Mouse (Mus musculus): ENCODE measurements around the gene Rbp1. TPM values are rescaled to one million over a fixed set of nuclear protein-coding genes. Genes with fewer than 3 reads are reported as not detected.
A peak's percentile ranks its signal among the peaks of the same experiment; 100 is the strongest.

Rbp1 gene
- polyA plus RNA-seq, 1 experiment: not detected

DNA sequence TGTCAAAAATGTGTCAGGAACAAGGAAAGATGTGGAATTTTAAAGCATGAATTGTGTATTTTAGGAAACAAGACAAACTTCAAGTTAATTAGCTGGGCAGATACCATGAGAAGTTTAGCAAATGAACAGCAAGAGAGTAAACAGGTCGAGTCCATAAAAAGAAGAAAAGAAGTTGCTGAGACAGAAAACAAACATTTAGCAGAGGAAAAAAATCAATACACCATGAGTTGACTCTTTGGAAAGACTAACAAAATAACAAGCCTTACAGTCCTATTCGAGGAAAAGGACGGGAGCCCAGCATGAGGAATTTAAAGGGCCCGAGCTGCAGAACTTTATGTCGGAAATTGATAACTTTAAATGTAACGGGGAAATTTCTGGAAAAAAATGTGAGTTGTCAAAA is 25.6 kb upstream of the Rbp1 start:
- WGBS: 86% methylated on average over 6 of the region's 6 CpGs
- Histone ChIP-seq H3K4me1 (ENCODE audit: control insufficient read depth, insufficient read depth, low read length) (peaks cover 5% of the 10 kb centered on the region), H3K27ac (ENCODE audit: insufficient read depth, low read depth, low read length) (no peak overlapping the region), H3K4me3 (ENCODE audit: insufficient read depth, low read depth, low read length) (no peak overlapping the region)
- TF ChIP-seq POLR2A (IDR thresholded peaks at IDR 0.05; ENCODE audit: insufficient read depth, low read depth, low read length) (no peak), CTCF (IDR thresholded peaks at IDR 0.05; ENCODE audit: insufficient read depth, low read depth, low read length) (no peak)

- WGBS: 88% methylated on average over 3 of the region's 3 CpGs
These were observed 24.9 kb upstream of the Rbp1 start for GRCm38 (mm10) chr9:98397866-98398265.

DNA sequence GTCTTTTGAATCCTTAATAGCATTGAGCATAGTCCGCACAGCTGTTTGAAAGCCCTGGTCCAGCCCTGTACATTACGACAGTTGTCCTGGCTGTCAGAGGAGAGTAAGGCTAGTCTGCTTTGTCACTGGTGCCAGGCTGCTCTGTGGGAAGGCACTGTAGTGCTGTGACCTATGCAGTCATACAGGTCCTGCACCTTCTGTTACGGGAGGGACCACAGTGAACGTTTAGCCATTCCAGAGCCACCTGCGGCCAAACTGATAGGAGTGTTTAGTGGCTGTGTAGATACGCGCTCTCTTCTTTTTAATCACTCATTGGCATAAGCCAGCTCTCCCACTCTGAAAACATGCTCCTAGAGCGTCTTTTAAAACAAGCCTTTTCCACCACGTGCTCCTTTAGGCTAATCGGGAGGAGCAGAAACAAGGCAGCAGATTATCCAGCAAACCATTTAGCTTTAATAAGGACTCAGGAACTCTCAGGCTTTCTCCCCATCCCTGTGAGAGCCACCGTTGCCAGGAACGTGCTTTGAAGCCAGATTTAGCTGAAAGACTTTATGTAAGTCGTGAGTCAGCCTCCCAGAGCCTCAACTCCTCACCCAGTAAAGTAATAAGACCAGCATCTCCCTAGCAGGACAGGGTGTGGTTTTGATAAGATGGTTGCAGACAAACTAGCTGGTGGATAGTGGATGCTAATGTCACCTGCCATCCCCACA is 22.4 kb upstream of the Rbp1 start:
- TF ChIP-seq CTCF (IDR thresholded peaks at IDR 0.05; ENCODE audit: insufficient read depth, low read depth, low read length) (no peak), POLR2A (IDR thresholded peaks at IDR 0.05; ENCODE audit: insufficient read depth, low read depth, low read length) (no peak)
- H3K27ac ChIP-seq (ENCODE audit: insufficient read depth, low read depth, low read length): no peak overlapping the region
- WGBS: 33% methylated on average over 13 of the region's 13 CpGs
- peaks cover 5% of the 10 kb centered on the region for H3K4me1 ChIP-seq (ENCODE audit: control insufficient read depth, insufficient read depth, low read length)
- no peak overlapping the region for H3K4me3 ChIP-seq (ENCODE audit: insufficient read depth, low read depth, low read length)

More at GRCm38 (mm10) chr9:98397866-98398265, 24.9 kb upstream of the Rbp1 start:
- Histone ChIP-seq H3K4me1 (ENCODE audit: control insufficient read depth, insufficient read depth, low read length) (peaks cover 5% of the 10 kb centered on the region), H3K27ac (ENCODE audit: insufficient read depth, low read depth, low read length) (no peak overlapping the region), H3K4me3 (ENCODE audit: insufficient read depth, low read depth, low read length) (no peak overlapping the region)
- TF ChIP-seq POLR2A (IDR thresholded peaks at IDR 0.05; ENCODE audit: insufficient read depth, low read depth, low read length) (no peak), CTCF (IDR thresholded peaks at IDR 0.05; ENCODE audit: insufficient read depth, low read depth, low read length) (no peak)

- TF ChIP-seq POLR2A (IDR thresholded peaks at IDR 0.05; ENCODE audit: insufficient read depth, low read depth, low read length) (no peak), CTCF (IDR thresholded peaks at IDR 0.05; ENCODE audit: insufficient read depth, low read depth, low read length) (no peak)
- 93% methylated on average over 5 of the region's 5 CpGs for WGBS
- Histone ChIP-seq H3K27ac (ENCODE audit: insufficient read depth, low read depth, low read length) (no peak overlapping the region), H3K4me3 (ENCODE audit: insufficient read depth, low read depth, low read length) (no peak overlapping the region), H3K4me1 (ENCODE audit: control insufficient read depth, insufficient read depth, low read length) (peaks cover 5% of the 10 kb centered on the region)
These were observed 21.1 kb upstream of the Rbp1 start for GRCm38 (mm10) chr9:98401611-98402010.

- Histone ChIP-seq H3K4me3 (ENCODE audit: insufficient read depth, low read depth, low read length) (no peak overlapping the region), H3K4me1 (ENCODE audit: control insufficient read depth, insufficient read depth, low read length) (no peaks in the 10 kb centered on the region), H3K27ac (ENCODE audit: insufficient read depth, low read depth, low read length) (no peak overlapping the region)
- TF ChIP-seq POLR2A (IDR thresholded peaks at IDR 0.05; ENCODE audit: insufficient read depth, low read depth, low read length) (no peak), CTCF (IDR thresholded peaks at IDR 0.05; ENCODE audit: insufficient read depth, low read depth, low read length) (no peak)
- WGBS: 53% methylated on average over 12 of the region's 12 CpGs
These were observed 15.0 kb upstream of the Rbp1 start for GRCm38 (mm10) chr9:98407771-98408170.

GRCm38 (mm10) chr9:98409137-98409536 is 13.6 kb upstream of the Rbp1 start:
- Histone ChIP-seq H3K4me1 (ENCODE audit: control insufficient read depth, insufficient read depth, low read length) (no peaks in the 10 kb centered on the region), H3K4me3 (ENCODE audit: insufficient read depth, low read depth, low read length) (no peak overlapping the region), H3K27ac (ENCODE audit: insufficient read depth, low read depth, low read length) (no peak overlapping the region)
- 42% methylated on average over 3 of the region's 3 CpGs for WGBS
- TF ChIP-seq POLR2A (IDR thresholded peaks at IDR 0.05; ENCODE audit: insufficient read depth, low read depth, low read length) (no peak), CTCF (IDR thresholded peaks at IDR 0.05; ENCODE audit: insufficient read depth, low read depth, low read length) (peak; percentile 50; the same call in 1 of the 2 replicates)

DNA sequence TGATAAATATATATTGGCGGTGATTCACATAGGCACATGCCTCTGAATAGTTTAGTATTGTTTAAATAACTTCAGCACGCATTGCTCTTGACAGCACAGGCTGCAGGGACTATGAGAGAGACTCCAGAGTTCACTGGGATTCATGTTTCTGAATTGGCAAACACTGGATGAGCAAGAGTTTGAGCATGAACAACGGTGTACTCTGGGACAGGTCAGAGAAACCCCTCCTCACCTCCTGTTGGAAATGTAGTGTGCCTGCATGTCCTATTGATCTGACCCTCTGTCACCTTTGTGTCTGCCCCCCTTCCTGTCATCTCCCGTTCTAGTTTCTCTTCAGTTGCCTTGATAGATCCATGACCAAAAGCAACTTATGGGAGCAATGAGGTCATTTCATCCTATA is 7.3 kb upstream of the Rbp1 start:
- 87% methylated on average over 4 of the region's 4 CpGs for WGBS
- H3K4me3 ChIP-seq (ENCODE audit: insufficient read depth, low read depth, low read length): no peak overlapping the region
- no peaks in the 10 kb centered on the region for H3K4me1 ChIP-seq (ENCODE audit: control insufficient read depth, insufficient read depth, low read length)
- TF ChIP-seq CTCF (IDR thresholded peaks at IDR 0.05; ENCODE audit: insufficient read depth, low read depth, low read length): no peak
- no peak for TF ChIP-seq POLR2A (IDR thresholded peaks at IDR 0.05; ENCODE audit: insufficient read depth, low read depth, low read length)
- H3K27ac ChIP-seq (ENCODE audit: insufficient read depth, low read depth, low read length): no peak overlapping the region

- Histone ChIP-seq H3K4me3 (ENCODE audit: insufficient read depth, low read depth, low read length) (no peak overlapping the region), H3K27ac (ENCODE audit: insufficient read depth, low read depth, low read length) (no peak overlapping the region), H3K4me1 (ENCODE audit: control insufficient read depth, insufficient read depth, low read length) (0 out of 2 replicates have a peak, but pooled peaks cover 2% of the 10 kb centered on the region)
- WGBS: 54% methylated on average over 7 of the region's 7 CpGs
- no peak for TF ChIP-seq CTCF (IDR thresholded peaks at IDR 0.05; ENCODE audit: insufficient read depth, low read depth, low read length)
- no peak for TF ChIP-seq POLR2A (IDR thresholded peaks at IDR 0.05; ENCODE audit: insufficient read depth, low read depth, low read length)
These were observed 4.8 kb upstream of the Rbp1 start for GRCm38 (mm10) chr9:98417919-98418318.

DNA sequence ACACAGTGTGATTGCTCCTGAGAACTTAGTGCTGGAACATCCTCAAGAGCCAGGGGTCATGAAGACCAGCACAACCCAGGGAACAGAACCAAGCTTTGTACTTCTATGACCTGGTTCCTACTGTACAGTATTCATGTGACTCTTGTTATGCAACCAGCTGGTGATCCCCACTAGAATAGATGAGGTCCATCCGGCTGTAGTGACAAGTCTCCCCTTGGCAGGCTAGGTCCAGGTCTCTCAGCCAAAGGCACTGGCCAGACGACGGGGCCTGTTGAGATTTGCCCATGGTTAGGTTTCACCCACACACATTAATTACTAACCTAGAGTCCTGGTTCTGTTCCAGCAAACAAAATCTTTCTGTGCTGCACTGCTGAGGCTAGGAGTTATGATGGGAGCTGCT is 4.4 kb upstream of the Rbp1 start:
- WGBS: 54% methylated on average over 3 of the region's 3 CpGs
- Histone ChIP-seq H3K4me1 (ENCODE audit: control insufficient read depth, insufficient read depth, low read length) (0 out of 2 replicates have a peak, but pooled peaks cover 2% of the 10 kb centered on the region), H3K27ac (ENCODE audit: insufficient read depth, low read depth, low read length) (no peak overlapping the region), H3K4me3 (ENCODE audit: insufficient read depth, low read depth, low read length) (no peak overlapping the region)
- TF ChIP-seq POLR2A (IDR thresholded peaks at IDR 0.05; ENCODE audit: insufficient read depth, low read depth, low read length) (no peak), CTCF (IDR thresholded peaks at IDR 0.05; ENCODE audit: insufficient read depth, low read depth, low read length) (no peak)

Measured in olfactory bulb, adult 2 months (tissue).